Mouse (Mus musculus) spleen, adult 2 months (tissue): ENCODE results near the gene Hacd1.

Experiments used
- CTCF ChIP-seq: fragments of 200-500 bp; IDR thresholded peaks from 2 replicates; pipeline ENCODE4 v1.5.1; 2011; ENCODE audit warnings: mild to moderate bottlenecking, inconsistent platforms; ENCODE audit not compliant: insufficient read depth, insufficient read length, insufficient replicate concordance; ENCODE audit errors: extremely low read depth
- POLR2A ChIP-seq: fragments of 200-500 bp; IDR thresholded peaks from 2 replicates; pipeline ENCODE4 v1.6.1; 2011; ENCODE audit warnings: low read depth, low read length, inconsistent platforms

DNA sequence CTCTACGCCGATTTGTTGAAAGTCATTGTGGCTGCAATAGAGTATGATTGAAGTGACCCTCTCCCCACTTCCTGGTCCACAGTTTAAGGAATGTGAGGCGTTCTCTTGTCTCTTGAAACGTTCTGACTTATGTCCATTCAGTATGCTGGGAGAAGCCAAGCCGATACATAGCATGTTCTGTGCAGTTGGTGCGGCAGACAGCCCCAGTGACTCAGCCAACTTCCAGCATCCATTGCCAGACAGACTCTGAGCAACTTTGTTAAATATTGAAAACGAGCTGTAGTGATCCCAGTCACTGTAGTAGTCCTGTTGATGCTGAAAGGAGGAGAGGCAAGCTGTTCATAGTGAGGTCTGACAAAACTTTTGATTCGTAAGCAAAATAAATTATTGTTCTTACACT lies 14.5 kb upstream of the Hacd1 start:
- TF ChIP-seq CTCF, result no peak
- TF ChIP-seq POLR2A, result no peak
